Mouse (Mus musculus) fat pad, adult 2 months (tissue): ENCODE data around the gene Rp9.

ENCODE experiments used
- DNase-seq: peaks from one replicate; pipeline ENCODE4 v3.0.0-alpha.2; 2011; ENCODE audit warnings: low read depth, low spot score; ENCODE audit errors: extremely low read depth

The Rp9 gene

DNA sequence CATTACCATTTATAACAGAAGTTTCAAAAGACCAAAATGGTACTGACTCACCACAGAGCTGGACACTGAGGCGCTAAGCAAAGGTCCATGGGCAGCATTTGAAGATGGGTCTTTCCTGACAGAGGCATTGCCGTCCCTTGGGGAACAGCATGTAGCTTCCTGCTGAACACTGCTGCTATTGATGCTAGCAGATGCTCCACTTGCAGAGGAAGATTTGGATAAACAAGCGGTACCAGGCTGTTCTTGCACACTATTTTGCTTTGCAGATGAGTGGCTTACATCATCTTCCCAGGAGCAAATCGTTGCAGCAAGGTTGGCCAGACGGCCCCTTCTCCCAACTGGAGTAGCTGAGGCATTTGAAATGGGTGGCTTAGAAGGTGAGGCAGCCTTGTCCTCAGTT lies 93.5 kb downstream of the Rp9 start:
- DNase-seq, result no peak

DNA sequence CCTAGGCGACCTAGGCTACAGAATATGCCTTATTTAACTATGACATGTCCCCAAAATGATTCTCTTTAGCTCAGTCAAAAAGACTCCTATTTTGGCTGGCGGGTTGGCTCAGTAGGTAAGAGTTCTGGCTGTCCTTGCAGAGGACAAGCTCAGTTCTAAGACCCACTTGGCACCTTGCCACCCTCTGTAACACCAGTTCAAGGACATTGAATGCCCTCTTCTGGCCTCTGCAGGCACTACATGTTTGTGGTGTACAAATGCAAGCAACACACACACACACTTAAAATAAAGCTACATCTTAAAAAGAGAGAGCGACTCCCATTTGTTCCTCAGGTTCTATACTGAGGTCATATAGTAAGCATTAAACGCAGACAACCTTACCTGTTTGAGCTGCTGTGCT lies 96.8 kb downstream of the Rp9 start:
- DNase-seq, result no peak

DNA sequence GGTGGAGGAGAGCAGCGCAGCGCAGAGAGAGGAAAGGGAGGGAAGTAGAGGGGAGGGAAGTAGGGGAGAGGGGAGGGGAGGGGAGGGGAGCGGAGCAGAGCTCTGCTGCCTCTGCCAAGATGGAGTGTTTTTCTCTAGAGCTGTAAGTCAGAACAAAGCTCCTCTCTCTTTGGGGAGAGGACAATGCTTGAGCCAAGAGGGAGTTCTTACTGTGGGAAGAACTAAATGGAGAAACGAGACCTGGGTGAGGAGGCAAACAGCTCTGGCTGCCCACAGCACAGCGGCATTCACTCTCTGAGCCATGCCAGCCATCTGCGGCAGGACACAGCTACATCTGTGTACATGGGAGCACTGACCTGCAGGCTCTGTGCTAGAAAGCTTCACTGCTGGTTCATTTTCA lies 101.5 kb downstream of the Rp9 start:
- no peak for DNase-seq

DNA sequence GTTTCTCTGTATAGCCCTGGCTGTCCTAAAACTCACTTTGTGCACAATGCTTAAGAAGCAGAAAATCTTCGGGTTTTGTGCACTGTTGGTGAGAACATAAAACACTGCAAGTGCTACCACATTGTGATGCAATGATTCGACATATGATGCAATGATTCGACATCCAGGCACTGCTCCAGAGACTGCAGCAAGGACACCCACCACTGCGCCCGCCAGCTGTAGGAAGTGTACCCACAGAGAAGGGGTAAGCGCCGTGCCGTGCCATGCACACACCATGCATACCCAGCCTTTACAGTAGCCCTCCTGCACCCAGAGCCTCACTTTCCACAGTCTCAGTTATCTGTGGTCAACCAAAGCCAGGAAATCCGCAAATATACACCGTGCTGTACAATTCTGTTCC lies 102.9 kb downstream of the Rp9 start:
- DNase-seq, result peak; percentile 30

DNA sequence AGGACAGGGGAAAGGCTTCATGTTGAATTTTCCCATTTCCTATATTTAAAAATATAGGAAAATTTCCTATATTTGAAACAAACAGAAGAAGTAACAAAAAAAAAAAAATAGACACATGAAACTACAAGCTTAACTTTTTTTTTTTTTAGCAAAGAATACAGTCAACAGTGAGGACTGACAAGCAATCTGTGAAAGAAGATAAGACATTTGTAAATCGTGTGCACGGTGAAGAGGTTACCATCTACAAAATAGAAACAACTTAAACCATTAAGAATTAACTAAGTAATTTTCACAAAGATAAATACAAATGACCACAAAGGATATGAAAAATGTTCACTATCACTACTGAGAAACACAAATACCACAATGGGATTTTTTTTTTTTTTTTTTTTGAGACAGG lies 103.3 kb downstream of the Rp9 start:
- DNase-seq, result no peak
